22 mouse cellular contexts compared by ENCODE assay signal in the genomic region with DNA sequence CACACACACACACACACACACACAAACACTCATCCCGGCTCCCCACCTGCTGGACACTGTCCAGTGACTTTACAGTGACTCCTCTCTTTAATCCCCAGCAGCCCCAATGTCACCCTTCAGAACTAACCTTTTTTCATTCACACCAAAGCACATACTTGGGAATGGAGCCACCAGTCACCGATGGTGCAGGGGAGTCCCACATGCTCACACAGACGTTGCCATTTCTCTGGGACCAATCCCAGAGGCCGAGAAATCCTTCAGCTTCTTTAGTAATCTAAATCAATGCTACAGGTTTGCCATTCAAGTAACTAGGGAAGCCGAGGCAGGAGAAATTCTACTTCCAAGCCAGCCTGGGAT. TPM values are rescaled to one million over a fixed set of nuclear protein-coding genes. Genes with fewer than 3 reads are reported as not detected.
DNase-seq lines count a peak whose midpoint lies in the region; ATAC-seq lines count a peak whose summit lies in the region.
"Had no signal": no experiment of that assay in that cellular context is flagged by ENCODE, and none has a peak within 500 bp of the region (broad histone marks: within the 10 kb centered on the region; RNA-seq: fewer than 3 reads in every experiment).

No protein-coding gene starts in this region.

- no peak for DNase-seq in lung, postnatal 10 days
- no peak for DNase-seq in limb, embryonic 10.5 days (ENCODE audit: low spot score)
- no peak for DNase-seq in spleen, postnatal 14 days (ENCODE audit: low spot score in 2 of 2)
- no peak for DNase-seq in heart, embryonic 10.5 days (ENCODE audit: low spot score)
- DNase-seq: adrenal gland, postnatal 14 days; gastrocnemius, postnatal 14 days; heart, postnatal 36 days; kidney, adult 8-10 months; kidney, postnatal 10 days; liver, postnatal 0 days; right cerebral cortex, postnatal 25 days; thymus, postnatal 25 days had no signal

- ATAC-seq in intestine, embryonic 15.5 days: no peak
- ATAC-seq in intestine, embryonic 16.5 days: no peak
- no peak for ATAC-seq in lung, embryonic 16.5 days (ENCODE audit: low read depth)
- ATAC-seq: CD4-positive, CD25-positive, alpha-beta regulatory T cell, adult 4 months; liver, embryonic 12.5 days; liver, postnatal 0 days; midbrain, embryonic 16.5 days had no signal

- H3K4me2 ChIP-seq in intestine, embryonic 15.5 days (replicated peaks): no peak overlapping the region
- no peak overlapping the region for H3K4me2 ChIP-seq in intestine, embryonic 16.5 days (ENCODE audit: low read depth, low read length)
- no peak overlapping the region for H3K4me2 ChIP-seq in lung, embryonic 16.5 days (ENCODE audit: low read depth, low read length)
- H3K4me2 ChIP-seq: forebrain, embryonic 12.5 days; hindbrain, embryonic 15.5 days; liver, embryonic 12.5 days had no signal

- 0 out of 2 replicates have a peak overlapping the region, but pooled peaks have one; percentile 54 for H3K27ac ChIP-seq in intestine, embryonic 15.5 days
- H3K27ac ChIP-seq in intestine, embryonic 16.5 days (ENCODE audit: low read length): no peak overlapping the region
- H3K27ac ChIP-seq in lung, embryonic 16.5 days (ENCODE audit: low read length): 0 out of 2 replicates have a peak overlapping the region, but pooled peaks have one; percentile 18
- 0 out of 2 replicates have a peak overlapping the region, but pooled peaks have one; percentile 14 for H3K27ac ChIP-seq in limb, embryonic 10.5 days
- no peak overlapping the region for H3K27ac ChIP-seq in heart, embryonic 10.5 days
- H3K27ac ChIP-seq: embryonic facial prominence, embryonic 15.5 days; forebrain, embryonic 12.5 days; hindbrain, embryonic 15.5 days; liver, embryonic 12.5 days; midbrain, embryonic 10.5 days had no signal

- no peak overlapping the region for H3K9ac ChIP-seq in intestine, embryonic 15.5 days
- no peak overlapping the region for H3K9ac ChIP-seq in intestine, embryonic 16.5 days (ENCODE audit: low read depth, low read length)
- H3K9ac ChIP-seq in lung, embryonic 16.5 days (ENCODE audit: low read length): no peak overlapping the region
- H3K9ac ChIP-seq: embryonic facial prominence, embryonic 15.5 days; forebrain, embryonic 12.5 days; hindbrain, embryonic 15.5 days; liver, embryonic 12.5 days; liver, postnatal 0 days had no signal

- H3K36me3 ChIP-seq in intestine, embryonic 15.5 days: no peaks in the 10 kb centered on the region
- H3K36me3 ChIP-seq in intestine, embryonic 16.5 days (ENCODE audit: control insufficient read depth, insufficient read depth, low read length): no peaks in the 10 kb centered on the region
- no peaks in the 10 kb centered on the region for H3K36me3 ChIP-seq in lung, embryonic 16.5 days (ENCODE audit: control insufficient read depth, insufficient read depth, low read length)
- H3K36me3 ChIP-seq in limb, embryonic 10.5 days: no peaks in the 10 kb centered on the region
- no peaks in the 10 kb centered on the region for H3K36me3 ChIP-seq in heart, embryonic 10.5 days
- H3K36me3 ChIP-seq: embryonic facial prominence, embryonic 15.5 days; forebrain, embryonic 12.5 days; hindbrain, embryonic 15.5 days; liver, embryonic 12.5 days; midbrain, embryonic 10.5 days had no signal

- no peaks in the 10 kb centered on the region for H3K27me3 ChIP-seq in intestine, embryonic 15.5 days (replicated peaks)
- H3K27me3 ChIP-seq in intestine, embryonic 16.5 days (replicated peaks; ENCODE audit: control insufficient read depth, insufficient read depth, low read length): no peaks in the 10 kb centered on the region
- no peaks in the 10 kb centered on the region for H3K27me3 ChIP-seq in lung, embryonic 16.5 days (ENCODE audit: control insufficient read depth, insufficient read depth, low read depth, low read length)
- H3K27me3 ChIP-seq in limb, embryonic 10.5 days (ENCODE audit: low read depth, poor library complexity, severe bottlenecking): no peaks in the 10 kb centered on the region
- H3K27me3 ChIP-seq in heart, embryonic 10.5 days (ENCODE audit: insufficient read depth, poor library complexity, severe bottlenecking): peaks cover 8% of the 10 kb centered on the region; the same call in 1 of the 2 replicates
- H3K27me3 ChIP-seq: embryonic facial prominence, embryonic 15.5 days; forebrain, embryonic 12.5 days; hindbrain, embryonic 15.5 days; liver, embryonic 12.5 days had no signal

- no peaks in the 10 kb centered on the region for H3K9me3 ChIP-seq in intestine, embryonic 15.5 days
- H3K9me3 ChIP-seq in intestine, embryonic 16.5 days (ENCODE audit: control insufficient read depth, low read length): no peaks in the 10 kb centered on the region
- H3K9me3 ChIP-seq in lung, embryonic 16.5 days (ENCODE audit: control insufficient read depth, low read length): no peaks in the 10 kb centered on the region
- no peaks in the 10 kb centered on the region for H3K9me3 ChIP-seq in limb, embryonic 10.5 days (replicated peaks)
- no peaks in the 10 kb centered on the region for H3K9me3 ChIP-seq in heart, embryonic 10.5 days
- H3K9me3 ChIP-seq: embryonic facial prominence, embryonic 15.5 days; forebrain, embryonic 12.5 days; hindbrain, embryonic 15.5 days; liver, embryonic 12.5 days; midbrain, embryonic 10.5 days had no signal

- H3K4me3 ChIP-seq in intestine, embryonic 15.5 days (replicated peaks): no peak overlapping the region
- H3K4me3 ChIP-seq in intestine, embryonic 16.5 days (ENCODE audit: low read length): no peak overlapping the region
- H3K4me3 ChIP-seq in lung, embryonic 16.5 days (ENCODE audit: low read length): no peak overlapping the region
- H3K4me3 ChIP-seq in limb, embryonic 10.5 days: no peak overlapping the region
- H3K4me3 ChIP-seq in heart, embryonic 10.5 days: no peak overlapping the region
- H3K4me3 ChIP-seq: forebrain, embryonic 12.5 days; hindbrain, embryonic 15.5 days; liver, embryonic 12.5 days; midbrain, embryonic 10.5 days had no signal

- peaks cover 27% of the 10 kb centered on the region for H3K4me1 ChIP-seq in intestine, embryonic 15.5 days (replicated peaks)
- peaks cover 21% of the 10 kb centered on the region for H3K4me1 ChIP-seq in intestine, embryonic 16.5 days (ENCODE audit: control insufficient read depth, insufficient read depth, low read length)
- peaks cover 19% of the 10 kb centered on the region for H3K4me1 ChIP-seq in lung, embryonic 16.5 days (replicated peaks; ENCODE audit: control insufficient read depth, insufficient read depth, low read length)
- H3K4me1 ChIP-seq in limb, embryonic 10.5 days: peaks cover 41% of the 10 kb centered on the region
- H3K4me1 ChIP-seq in heart, embryonic 10.5 days: 0 out of 2 replicates have a peak, but pooled peaks cover 7% of the 10 kb centered on the region
- H3K4me1 ChIP-seq: forebrain, embryonic 12.5 days; hindbrain, embryonic 15.5 days; liver, embryonic 12.5 days had no signal

- 55% methylated on average over 5 of the region's 5 CpGs for WGBS in intestine, embryonic 15.5 days
- WGBS in intestine, embryonic 16.5 days: 55% methylated on average over 5 of the region's 5 CpGs
- 60% methylated on average over 5 of the region's 5 CpGs for WGBS in lung, embryonic 16.5 days
- WGBS in limb, embryonic 10.5 days: 76% methylated on average over 5 of the region's 5 CpGs
- WGBS in heart, embryonic 10.5 days: 78% methylated on average over 5 of the region's 5 CpGs

RNA-seq across cellular contexts. Expression of gene Fxyd3, which starts 1.8 kb away (rescaled TPM):
- polyA plus RNA-seq in intestine, embryonic 15.5 days (2015; fragmentation: Nextera tagmentation; extraction: Ambion mirVana): 70.8 and 77.4 TPM in 2 replicates
- polyA plus RNA-seq in intestine, embryonic 16.5 days (2015; fragmentation: Nextera tagmentation; extraction: Ambion mirVana): 71.2 and 73.7 TPM in 2 replicates
- 76.9 and 84.8 TPM in 2 replicates for polyA plus RNA-seq in lung, embryonic 16.5 days (2015; fragmentation: Nextera tagmentation; extraction: Ambion mirVana)
- 7.6 and 10.0 TPM in 2 replicates for polyA plus RNA-seq in limb, embryonic 10.5 days (2016; fragmentation: Nextera tagmentation; extraction: Ambion mirVana)
- polyA plus RNA-seq in heart, embryonic 10.5 days (2016; fragmentation: Nextera tagmentation; extraction: Ambion mirVana): 0.53 and 2.0 TPM in 2 replicates
- polyA plus RNA-seq: midbrain, embryonic 16.5 days had no signal

RNA-seq across cellular contexts. Expression of gene Lgi4, which starts 15.5 kb away (rescaled TPM):
- polyA plus RNA-seq in intestine, embryonic 15.5 days (2015; fragmentation: Nextera tagmentation; extraction: Ambion mirVana): 1.5 TPM in 2 replicates
- polyA plus RNA-seq in intestine, embryonic 16.5 days (2015; fragmentation: Nextera tagmentation; extraction: Ambion mirVana): 0.83 and 1.4 TPM in 2 replicates
- polyA plus RNA-seq in lung, embryonic 16.5 days (2015; fragmentation: Nextera tagmentation; extraction: Ambion mirVana): 0.14 and 0.38 TPM in 2 replicates
- 0.13 and 0.16 TPM in 2 replicates for polyA plus RNA-seq in limb, embryonic 10.5 days (2016; fragmentation: Nextera tagmentation; extraction: Ambion mirVana)
- polyA plus RNA-seq in heart, embryonic 10.5 days (2016; fragmentation: Nextera tagmentation; extraction: Ambion mirVana): 0.27 and 0.41 TPM in 2 replicates
- polyA plus RNA-seq: CD4-positive, CD25-positive, alpha-beta regulatory T cell, adult 4 months; liver, postnatal 0 days had no signal

RNA-seq across cellular contexts. Expression of gene Fxyd1, which starts 17.7 kb away (rescaled TPM):
- 64.5 and 80.1 TPM in 2 replicates for polyA plus RNA-seq in intestine, embryonic 15.5 days (2015; fragmentation: Nextera tagmentation; extraction: Ambion mirVana)
- polyA plus RNA-seq in intestine, embryonic 16.5 days (2015; fragmentation: Nextera tagmentation; extraction: Ambion mirVana): 62.6 and 71.9 TPM in 2 replicates
- polyA plus RNA-seq in lung, embryonic 16.5 days (2015; fragmentation: Nextera tagmentation; extraction: Ambion mirVana): 105 and 119 TPM in 2 replicates
- polyA plus RNA-seq in limb, embryonic 10.5 days (2016; fragmentation: Nextera tagmentation; extraction: Ambion mirVana): 6.2 and 7.7 TPM in 2 replicates
- polyA plus RNA-seq in heart, embryonic 10.5 days (2016; fragmentation: Nextera tagmentation; extraction: Ambion mirVana): 167 and 365 TPM in 2 replicates
- polyA plus RNA-seq: CD4-positive, CD25-positive, alpha-beta regulatory T cell, adult 4 months had no signal

RNA-seq across cellular contexts. Expression of gene Fxyd7, which starts 23.4 kb away (rescaled TPM):
- polyA plus RNA-seq in intestine, embryonic 15.5 days (2015; fragmentation: Nextera tagmentation; extraction: Ambion mirVana): 20.3 and 20.7 TPM in 2 replicates
- polyA plus RNA-seq in intestine, embryonic 16.5 days (2015; fragmentation: Nextera tagmentation; extraction: Ambion mirVana): 20.1 and 22.0 TPM in 2 replicates
- 4.9 and 5.6 TPM in 2 replicates for polyA plus RNA-seq in lung, embryonic 16.5 days (2015; fragmentation: Nextera tagmentation; extraction: Ambion mirVana)
- 0.30 and 1.3 TPM in 2 replicates for polyA plus RNA-seq in limb, embryonic 10.5 days (2016; fragmentation: Nextera tagmentation; extraction: Ambion mirVana)
- 0.22 and 1.5 TPM in 2 replicates for polyA plus RNA-seq in heart, embryonic 10.5 days (2016; fragmentation: Nextera tagmentation; extraction: Ambion mirVana)
- polyA plus RNA-seq: CD4-positive, CD25-positive, alpha-beta regulatory T cell, adult 4 months had no signal

RNA-seq across cellular contexts. Expression of gene Fxyd5, which starts 32.4 kb away (rescaled TPM):
- 21.7 and 29.8 TPM in 2 replicates for polyA plus RNA-seq in intestine, embryonic 15.5 days (2015; fragmentation: Nextera tagmentation; extraction: Ambion mirVana)
- 22.5 and 26.9 TPM in 2 replicates for polyA plus RNA-seq in intestine, embryonic 16.5 days (2015; fragmentation: Nextera tagmentation; extraction: Ambion mirVana)
- 62.1 and 66.0 TPM in 2 replicates for polyA plus RNA-seq in lung, embryonic 16.5 days (2015; fragmentation: Nextera tagmentation; extraction: Ambion mirVana)
- polyA plus RNA-seq in limb, embryonic 10.5 days (2016; fragmentation: Nextera tagmentation; extraction: Ambion mirVana): 8.0 and 8.1 TPM in 2 replicates
- 24.3 and 26.4 TPM in 2 replicates for polyA plus RNA-seq in heart, embryonic 10.5 days (2016; fragmentation: Nextera tagmentation; extraction: Ambion mirVana)

Comparison
In these comparisons a context has a peak if more than half of its experiments do, and no peak if none do; other contexts are left out.
1. H3K27ac ChIP-seq: peak in intestine, embryonic 15.5 days (single experiment), lung, embryonic 16.5 days (single experiment) and limb, embryonic 10.5 days (single experiment); none in intestine, embryonic 16.5 days (single experiment) and heart, embryonic 10.5 days (single experiment).